Mouse (Mus musculus) limb, embryonic 12.5 days (tissue): Measurements from ENCODE around the gene Ppp4r1. TPM values are rescaled to one million over a fixed set of nuclear protein-coding genes. Genes with fewer than 3 reads are reported as not detected.

Experiments
- ATAC-seq: fragments of 200-750 bp; cut with Nextera tagmentation; 2 replicates; pipeline ENCODE4 v1.8.0; 2017; ENCODE audit warnings: low read depth, moderate TSS enrichment; ENCODE audit not compliant: insufficient number of reproducible peaks, insufficient read depth, low FRiP score, low TSS enrichment
- H3K27ac ChIP-seq: fragments of 300-500 bp; sonication (generic); 2 replicates; pipeline ENCODE4 v1.5.1; 2016; ENCODE audit warnings: mild to moderate bottlenecking, moderate library complexity
- H3K27me3 ChIP-seq: fragments of 300-500 bp; sonication (generic); 2 replicates; pipeline ENCODE4 v1.6.1; 2016; ENCODE audit warnings: mild to moderate bottlenecking, moderate library complexity
- H3K36me3 ChIP-seq: fragments of 300-500 bp; sonication (generic); 2 replicates; pipeline ENCODE4 v1.6.1; 2016; ENCODE audit warnings: mild to moderate bottlenecking, moderate library complexity
- H3K4me1 ChIP-seq: fragments of 300-500 bp; sonication (generic); replicated peaks from 2 replicates; pipeline ENCODE4 v1.6.1; 2016
- H3K4me2 ChIP-seq: fragments of 300-500 bp; sonication (generic); 2 replicates; pipeline ENCODE4 v1.6.1; 2016; ENCODE audit warnings: mild to moderate bottlenecking, moderate library complexity
- H3K4me3 ChIP-seq: fragments of 300-500 bp; sonication (generic); replicated peaks from 2 replicates; pipeline ENCODE4 v1.5.1; 2016; ENCODE audit warnings: mild to moderate bottlenecking
- H3K9ac ChIP-seq: fragments of 300-500 bp; sonication (generic); replicated peaks from 2 replicates; pipeline ENCODE4 v1.6.1; 2016; ENCODE audit warnings: mild to moderate bottlenecking, moderate library complexity
- H3K9me3 ChIP-seq: fragments of 300-500 bp; sonication (generic); 2 replicates; pipeline ENCODE4 v1.6.1; 2016; ENCODE audit warnings: mild to moderate bottlenecking, moderate library complexity
- WGBS: fragments of 180-500 bp; shearing (Covaris S2); methylation state at CpG from one replicate; pipeline ENCODE4 v1.1.7; 2016; 5-methylcytosine and 5-hydroxymethylcytosine counted together
- polyA plus RNA-seq: library from polyadenylated mRNA; unstranded; fragments of >200 nt; fragmentation: Nextera tagmentation; extraction: Ambion mirVana; gene quantifications from 2 replicates; pipeline ENCODE4 v1.2.1, GENCODE M21; 2016

Gene Ppp4r1
- polyA plus RNA-seq, 1 experiment from 2014 or later, result 63.9 TPM

- Histone ChIP-seq H3K9me3 (no peaks in the 10 kb centered on the region), H3K4me2 (peak within 1 kb of the TSS; percentile 88), H3K27ac (0 out of 2 replicates have a peak within 1 kb of the TSS, but pooled peaks have one; percentile 29), H3K36me3 (no peaks in the 10 kb centered on the region), H3K9ac (peak within 1 kb of the TSS; percentile 85), H3K4me1 (peaks cover 32% of the 10 kb centered on the region), H3K4me3 (peak within 1 kb of the TSS; percentile 77), H3K27me3 (peaks cover 5% of the 10 kb centered on the region; the same call in 1 of the 2 replicates)
- WGBS, result under 1% methylated on average over 67 of the region's 75 CpGs
- ATAC-seq, result peak; percentile 58
These were observed 10.1 kb upstream of the Ppp4r1 start, which contains the start of gene Rab31 for GRCm38 (mm10) chr17:65771951-65772934. TSS of gene Rab31 (minus strand) at chr17:65772752.

GRCm38 (mm10) chr17:65773617-65774016, 8.8 kb upstream of the Ppp4r1 start:
- peaks cover 27% of the 10 kb centered on the region for H3K4me1 ChIP-seq
- H3K4me2 ChIP-seq, result no peak overlapping the region
- no peaks in the 10 kb centered on the region for H3K9me3 ChIP-seq
- no peak overlapping the region for H3K27ac ChIP-seq
- WGBS, result 68% methylated on average over 4 of the region's 4 CpGs
- H3K36me3 ChIP-seq, result no peaks in the 10 kb centered on the region
- H3K4me3 ChIP-seq, result no peak overlapping the region
- H3K9ac ChIP-seq, result no peak overlapping the region
- ATAC-seq, result no peak
- peaks cover 5% of the 10 kb centered on the region; the same call in 1 of the 2 replicates for H3K27me3 ChIP-seq

GRCm38 (mm10) chr17:65774439-65774838, 7.9 kb upstream of the Ppp4r1 start:
- WGBS, result 45% methylated on average over 7 of the region's 7 CpGs
- no peaks in the 10 kb centered on the region for H3K9me3 ChIP-seq
- no peak overlapping the region for H3K4me2 ChIP-seq
- H3K4me1 ChIP-seq, result peaks cover 27% of the 10 kb centered on the region
- no peak overlapping the region for H3K27ac ChIP-seq
- H3K4me3 ChIP-seq, result no peak overlapping the region
- H3K36me3 ChIP-seq, result no peaks in the 10 kb centered on the region
- ATAC-seq, result no peak
- peaks cover 5% of the 10 kb centered on the region; the same call in 1 of the 2 replicates for H3K27me3 ChIP-seq
- H3K9ac ChIP-seq, result no peak overlapping the region

GRCm38 (mm10) chr17:65776228-65776627, 6.1 kb upstream of the Ppp4r1 start:
- H3K27ac ChIP-seq, result no peak overlapping the region
- WGBS, result 92% methylated on average over 1 of the region's 1 CpGs

GRCm38 (mm10) chr17:65777461-65777860, 4.9 kb upstream of the Ppp4r1 start:
- H3K9ac ChIP-seq, result no peak overlapping the region
- H3K4me2 ChIP-seq, result no peak overlapping the region
- no peaks in the 10 kb centered on the region for H3K9me3 ChIP-seq
- H3K27ac ChIP-seq, result no peak overlapping the region
- H3K4me1 ChIP-seq, result peaks cover 16% of the 10 kb centered on the region
- H3K36me3 ChIP-seq, result no peaks in the 10 kb centered on the region
- no peak for ATAC-seq
- WGBS, result 95% methylated on average over 4 of the region's 4 CpGs
- H3K27me3 ChIP-seq, result no peaks in the 10 kb centered on the region
- no peak overlapping the region for H3K4me3 ChIP-seq

More at GRCm38 (mm10) chr17:65776228-65776627, 6.1 kb upstream of the Ppp4r1 start:
- Histone ChIP-seq H3K36me3 (no peaks in the 10 kb centered on the region), H3K9me3 (no peaks in the 10 kb centered on the region), H3K27me3 (peaks cover 2% of the 10 kb centered on the region; the same call in 1 of the 2 replicates), H3K4me3 (no peak overlapping the region), H3K9ac (no peak overlapping the region), H3K4me2 (no peak overlapping the region), H3K4me1 (peaks cover 18% of the 10 kb centered on the region)
- no peak for ATAC-seq

GRCm38 (mm10) chr17:65780970-65781369, 1.4 kb upstream of the Ppp4r1 start:
- H3K4me2 ChIP-seq, result no peak overlapping the region
- H3K4me1 ChIP-seq, result peaks cover 14% of the 10 kb centered on the region
- no peaks in the 10 kb centered on the region for H3K27me3 ChIP-seq
- H3K9me3 ChIP-seq, result 0 out of 2 replicates have a peak, but pooled peaks cover 5% of the 10 kb centered on the region
- ATAC-seq, result no peak
- peaks cover 12% of the 10 kb centered on the region for H3K36me3 ChIP-seq
- no peak overlapping the region for H3K27ac ChIP-seq
- 97% methylated on average over 2 of the region's 2 CpGs for WGBS
- H3K9ac ChIP-seq, result no peak overlapping the region
- H3K4me3 ChIP-seq, result no peak overlapping the region

- Histone ChIP-seq H3K4me1 (peaks cover 14% of the 10 kb centered on the region), H3K9me3 (0 out of 2 replicates have a peak, but pooled peaks cover 5% of the 10 kb centered on the region), H3K4me2 (peak overlapping the region; percentile 62), H3K9ac (peak overlapping the region; percentile 98), H3K27ac (peak overlapping the region; percentile 100), H3K4me3 (peak overlapping the region; percentile 94), H3K27me3 (no peaks in the 10 kb centered on the region), H3K36me3 (peaks cover 25% of the 10 kb centered on the region)
- peak; percentile 49 for ATAC-seq
- WGBS, result under 1% methylated on average over 86 of the region's 135 CpGs
These were observed 1.1 kb downstream of the Ppp4r1 start for GRCm38 (mm10) chr17:65783182-65784161.

- H3K27ac ChIP-seq, result peak overlapping the region; percentile 29; the same call in 1 of the 2 replicates
These were observed 2.3 kb downstream of the Ppp4r1 start for GRCm38 (mm10) chr17:65784610-65785140.

GRCm38 (mm10) chr17:65785707-65786106, 3.3 kb downstream of the Ppp4r1 start:
- no peak for ATAC-seq
- no peak overlapping the region for H3K4me3 ChIP-seq
- H3K9me3 ChIP-seq, result 0 out of 2 replicates have a peak, but pooled peaks cover 5% of the 10 kb centered on the region
- H3K36me3 ChIP-seq, result peaks cover 25% of the 10 kb centered on the region
- no peak overlapping the region for H3K9ac ChIP-seq
- no peaks in the 10 kb centered on the region for H3K27me3 ChIP-seq
- no peak overlapping the region for H3K4me2 ChIP-seq
- H3K27ac ChIP-seq, result no peak overlapping the region
- peaks cover 14% of the 10 kb centered on the region for H3K4me1 ChIP-seq

More at GRCm38 (mm10) chr17:65784610-65785140, 2.3 kb downstream of the Ppp4r1 start:
- H3K27me3 ChIP-seq, result no peaks in the 10 kb centered on the region
- H3K9ac ChIP-seq, result 0 out of 2 replicates have a peak overlapping the region, but pooled peaks have one; percentile 18
- H3K4me1 ChIP-seq, result peaks cover 14% of the 10 kb centered on the region
- no peak for ATAC-seq
- 80% methylated on average over 8 of the region's 8 CpGs for WGBS
- H3K36me3 ChIP-seq, result peaks cover 25% of the 10 kb centered on the region
- H3K9me3 ChIP-seq, result 0 out of 2 replicates have a peak, but pooled peaks cover 5% of the 10 kb centered on the region
- peak overlapping the region; percentile 94 for H3K4me3 ChIP-seq
- H3K4me2 ChIP-seq, result peak overlapping the region; percentile 58

- H3K27ac ChIP-seq, result no peak overlapping the region
- H3K4me3 ChIP-seq, result no peak overlapping the region
- no peaks in the 10 kb centered on the region for H3K27me3 ChIP-seq
- H3K9me3 ChIP-seq, result 0 out of 2 replicates have a peak, but pooled peaks cover 5% of the 10 kb centered on the region
- H3K4me2 ChIP-seq, result no peak overlapping the region
- H3K36me3 ChIP-seq, result peaks cover 25% of the 10 kb centered on the region
- peaks cover 14% of the 10 kb centered on the region for H3K4me1 ChIP-seq
- no peak for ATAC-seq
- 84% methylated on average over 7 of the region's 7 CpGs for WGBS
- no peak overlapping the region for H3K9ac ChIP-seq
These were observed 3.9 kb downstream of the Ppp4r1 start for GRCm38 (mm10) chr17:65786225-65786624.
